Mouse (Mus musculus) ovary, postnatal 36 days (tissue): ENCODE measurements around the gene Pbrm1.

Experiments used
- DNase-seq: peaks from one replicate; pipeline ENCODE4 v3.0.0; 2022; ENCODE audit warnings: low spot score, mixed read lengths

Pbrm1 gene

DNA sequence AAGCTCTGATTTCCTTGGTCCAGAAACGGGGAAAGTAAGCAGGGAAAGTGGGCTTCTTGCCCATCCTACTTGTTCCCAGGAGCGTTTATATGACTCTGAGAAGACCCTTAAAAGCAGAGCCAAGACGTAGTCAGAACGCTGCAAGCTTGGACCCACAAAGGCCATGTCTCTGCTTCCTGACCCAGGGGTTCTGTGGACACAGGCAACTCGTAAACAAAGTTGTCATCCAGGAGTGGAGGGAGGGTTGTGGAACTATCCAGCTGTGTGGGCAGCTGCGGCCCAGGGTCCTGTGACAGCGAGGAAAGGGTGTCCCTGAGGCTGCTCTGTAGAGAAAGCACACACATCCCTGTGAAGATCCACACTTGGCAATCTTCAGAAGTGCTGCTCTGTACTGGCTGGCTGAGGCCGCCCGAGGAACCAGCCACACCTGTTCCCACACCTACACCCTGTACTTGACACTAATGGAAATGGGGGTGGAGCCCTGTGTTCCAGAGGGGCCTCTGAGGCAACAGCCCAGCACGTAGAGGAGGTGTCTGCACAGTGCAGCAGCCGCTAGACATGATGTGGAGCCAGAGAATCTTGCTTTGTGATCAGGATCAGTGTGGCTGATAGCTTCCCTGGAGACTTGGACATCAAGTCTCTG is 114.2 kb downstream of the Pbrm1 start:
- peak; percentile 2 for DNase-seq

DNA sequence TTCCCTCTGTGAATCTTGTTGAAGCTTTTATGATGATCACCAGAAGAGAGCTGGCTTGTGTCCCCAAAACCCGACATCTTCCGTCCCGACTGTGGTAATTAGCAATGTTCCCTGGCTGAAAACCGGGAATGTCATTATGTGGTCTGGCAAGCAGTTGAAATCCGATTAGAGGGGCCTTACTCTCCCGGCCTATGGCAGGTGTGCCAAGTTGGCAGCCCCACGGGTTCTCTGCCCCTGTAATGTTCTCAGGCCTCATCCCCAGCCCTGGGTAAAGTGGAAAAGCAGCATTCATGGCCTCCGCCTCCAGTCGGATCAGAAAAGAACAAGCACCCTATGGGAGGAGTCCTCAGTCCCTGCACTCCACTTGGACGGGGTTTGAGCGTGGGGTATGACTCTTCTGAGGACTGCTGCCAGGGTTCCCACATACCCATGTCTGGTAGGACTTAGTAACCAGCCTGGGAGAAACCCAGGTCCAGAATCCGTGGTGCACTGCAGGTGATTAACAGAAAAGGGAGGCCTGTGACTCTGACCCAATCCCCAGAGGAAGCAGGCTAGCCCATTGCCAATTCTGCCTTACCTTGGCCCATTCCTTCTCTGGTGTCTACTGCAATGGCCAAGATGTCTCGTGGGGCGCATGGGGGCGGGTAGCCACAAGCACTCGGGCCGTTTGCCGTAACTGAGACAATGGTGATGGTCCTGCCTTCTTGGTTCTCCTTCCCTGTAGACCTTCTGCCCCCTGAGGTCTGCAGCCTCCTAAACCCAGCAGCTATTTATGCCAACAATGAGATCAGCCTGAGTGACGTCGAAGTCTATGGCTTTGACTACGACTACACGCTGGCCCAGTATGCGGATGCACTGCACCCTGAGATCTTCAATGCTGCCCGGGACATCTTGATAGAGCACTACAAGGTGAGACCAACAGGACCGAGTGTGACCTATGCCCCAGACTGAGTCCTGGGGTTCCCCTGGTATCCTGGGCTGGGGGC is 115.4 kb downstream of the Pbrm1 start:
- DNase-seq, result peak; percentile 4

DNA sequence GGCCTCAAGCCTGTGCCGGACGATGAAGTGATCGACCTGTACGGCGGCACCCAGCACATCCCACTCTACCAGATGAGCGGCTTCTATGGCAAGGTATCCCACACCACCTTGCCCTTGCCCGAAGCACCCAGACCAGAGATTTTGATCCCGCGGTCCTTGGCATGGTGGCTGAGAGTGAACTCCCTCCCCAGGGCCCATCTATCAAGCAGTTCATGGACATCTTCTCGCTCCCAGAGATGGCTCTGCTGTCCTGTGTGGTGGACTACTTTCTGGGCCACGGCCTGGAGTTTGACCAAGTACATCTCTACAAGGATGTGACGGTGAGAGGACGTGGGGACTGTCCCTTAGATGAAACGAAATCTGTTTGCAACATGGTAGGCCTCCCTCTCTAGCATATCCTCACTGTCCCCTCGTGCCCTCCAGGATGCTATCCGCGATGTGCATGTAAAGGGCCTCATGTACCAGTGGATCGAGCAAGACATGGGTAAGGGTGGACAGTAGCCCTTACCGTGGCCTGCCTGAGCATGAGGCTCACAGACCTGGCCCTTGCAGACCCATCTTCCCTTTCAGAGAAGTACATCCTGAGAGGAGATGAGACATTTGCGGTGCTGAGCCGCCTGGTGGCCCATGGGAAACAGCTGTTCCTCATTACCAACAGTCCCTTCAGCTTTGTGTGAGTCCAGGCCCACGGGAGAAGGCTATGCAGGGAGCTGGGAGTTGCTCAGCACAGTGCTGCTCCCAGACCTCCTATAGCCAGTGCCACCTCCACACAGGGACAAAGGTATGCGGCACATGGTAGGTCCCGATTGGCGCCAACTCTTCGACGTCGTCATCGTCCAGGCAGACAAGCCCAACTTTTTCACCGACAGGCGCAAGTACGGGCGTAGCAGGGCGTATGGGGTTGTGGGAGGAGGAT is 116.8 kb downstream of the Pbrm1 start:
- DNase-seq, result peak; percentile 3

- DNase-seq, result peak; percentile 3
Observed at GRCm38 (mm10) chr14:31136411-31137280, 117.7 kb downstream of the Pbrm1 start.

DNA sequence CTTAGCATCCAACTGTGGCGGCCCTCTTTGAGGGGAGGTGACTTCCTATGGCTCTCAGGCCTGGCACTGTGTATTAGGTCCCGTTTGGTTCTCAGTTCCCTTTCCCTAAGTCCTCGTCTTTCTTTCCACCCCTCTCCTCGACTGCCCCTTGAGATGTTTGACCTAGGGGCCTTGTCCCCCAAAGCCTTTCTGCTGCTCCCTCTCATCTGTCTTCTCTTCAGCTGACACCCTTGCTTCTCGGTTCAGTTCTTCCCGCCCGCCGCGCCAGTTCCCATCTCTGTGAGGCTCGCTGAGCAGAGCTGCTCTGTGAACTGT is 118.3 kb downstream of the Pbrm1 start:
- no peak for DNase-seq

- DNase-seq, result peak; percentile 3
Observed at GRCm38 (mm10) chr14:31137791-31138190, 118.9 kb downstream of the Pbrm1 start.

GRCm38 (mm10) chr14:31138219-31138896 is 119.4 kb downstream of the Pbrm1 start:
- no peak for DNase-seq

DNA sequence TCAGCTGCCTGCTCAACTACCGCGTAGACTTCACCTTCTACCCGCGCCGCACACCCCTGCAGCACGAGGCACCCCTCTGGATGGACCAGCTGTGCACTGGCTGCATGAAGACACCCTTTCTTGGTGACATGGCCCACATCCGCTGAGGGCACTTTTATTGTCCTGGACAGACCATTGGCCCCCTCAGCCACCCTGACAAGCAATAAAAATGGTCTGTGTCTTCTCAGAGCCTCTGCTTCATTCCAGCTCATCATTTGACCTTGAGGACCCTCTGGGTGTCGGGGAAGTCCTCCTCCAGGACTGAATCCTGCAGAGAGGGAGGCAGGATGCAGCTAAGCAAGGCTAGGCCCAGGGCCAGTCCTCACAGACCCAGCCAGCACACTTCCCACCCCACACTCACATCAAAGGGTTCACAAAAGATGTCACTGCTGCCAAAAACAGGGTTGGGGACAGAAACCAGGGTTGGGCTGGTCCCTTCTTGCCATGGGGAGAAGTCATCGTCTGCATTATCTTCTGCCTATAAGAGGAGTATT is 120.0 kb downstream of the Pbrm1 start:
- DNase-seq, result peak; percentile 2

DNA sequence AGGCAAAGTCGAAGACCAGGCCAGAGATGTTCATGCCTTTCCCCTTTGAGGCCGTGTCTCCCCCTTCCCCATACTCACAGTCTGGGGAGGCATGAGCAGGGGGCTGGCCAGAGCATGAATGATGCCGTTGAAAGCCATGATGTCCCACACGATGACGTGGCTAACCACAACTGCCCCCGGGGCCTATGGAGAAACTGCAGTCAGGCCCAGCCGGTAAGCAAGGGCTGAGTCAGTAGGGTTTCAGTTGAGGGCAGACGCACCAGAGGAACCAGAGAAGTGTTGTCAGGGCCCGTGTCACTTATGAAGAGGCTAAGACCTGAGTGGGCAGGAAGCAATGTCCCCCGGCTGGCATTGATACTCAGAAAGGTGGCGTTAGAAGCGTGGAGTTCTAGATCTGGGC is 120.7 kb downstream of the Pbrm1 start:
- peak; percentile 1 for DNase-seq

DNA sequence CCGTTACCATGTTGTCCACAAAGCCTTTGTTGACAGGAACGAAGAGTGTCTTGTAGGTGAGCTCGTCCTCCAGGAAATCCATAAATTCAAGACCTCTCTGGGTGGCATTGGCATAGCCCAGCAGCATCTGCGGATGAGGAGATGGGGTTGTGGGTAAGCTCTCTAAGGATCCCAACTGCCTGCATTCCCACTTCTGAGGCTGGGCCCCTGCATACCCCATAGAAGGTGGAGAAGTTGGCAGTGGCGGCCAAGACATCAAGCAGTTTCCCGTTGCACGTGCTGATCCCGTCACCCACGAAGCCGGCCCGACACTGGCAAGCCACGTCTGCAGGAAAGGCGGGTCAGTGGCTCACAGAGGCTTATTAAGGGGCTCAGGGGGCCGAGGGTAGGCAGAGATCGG is 121.2 kb downstream of the Pbrm1 start:
- DNase-seq, result peak; percentile 2

- peak; percentile 2 for DNase-seq
Observed at GRCm38 (mm10) chr14:31141011-31141410, 122.1 kb downstream of the Pbrm1 start.

DNA sequence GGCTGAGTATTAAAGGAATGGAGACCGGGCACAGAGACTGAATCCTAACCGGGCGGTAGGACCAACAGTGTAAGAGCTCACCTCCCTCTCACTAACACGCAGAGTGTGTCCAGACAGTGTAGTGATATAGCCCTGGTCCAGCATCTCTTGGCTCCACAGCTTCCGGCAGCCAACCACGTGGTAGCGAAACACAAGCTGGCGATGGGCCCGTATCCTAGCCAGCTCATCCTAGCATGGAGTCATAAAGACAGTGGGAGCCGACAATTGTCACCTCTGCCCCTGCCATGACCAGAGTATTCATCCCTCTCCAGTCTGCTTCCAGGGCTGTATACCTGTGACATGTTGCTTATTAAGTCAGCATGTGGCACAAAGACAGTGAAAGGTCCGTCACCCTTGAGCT is 126.8 kb downstream of the Pbrm1 start:
- no peak for DNase-seq

DNA sequence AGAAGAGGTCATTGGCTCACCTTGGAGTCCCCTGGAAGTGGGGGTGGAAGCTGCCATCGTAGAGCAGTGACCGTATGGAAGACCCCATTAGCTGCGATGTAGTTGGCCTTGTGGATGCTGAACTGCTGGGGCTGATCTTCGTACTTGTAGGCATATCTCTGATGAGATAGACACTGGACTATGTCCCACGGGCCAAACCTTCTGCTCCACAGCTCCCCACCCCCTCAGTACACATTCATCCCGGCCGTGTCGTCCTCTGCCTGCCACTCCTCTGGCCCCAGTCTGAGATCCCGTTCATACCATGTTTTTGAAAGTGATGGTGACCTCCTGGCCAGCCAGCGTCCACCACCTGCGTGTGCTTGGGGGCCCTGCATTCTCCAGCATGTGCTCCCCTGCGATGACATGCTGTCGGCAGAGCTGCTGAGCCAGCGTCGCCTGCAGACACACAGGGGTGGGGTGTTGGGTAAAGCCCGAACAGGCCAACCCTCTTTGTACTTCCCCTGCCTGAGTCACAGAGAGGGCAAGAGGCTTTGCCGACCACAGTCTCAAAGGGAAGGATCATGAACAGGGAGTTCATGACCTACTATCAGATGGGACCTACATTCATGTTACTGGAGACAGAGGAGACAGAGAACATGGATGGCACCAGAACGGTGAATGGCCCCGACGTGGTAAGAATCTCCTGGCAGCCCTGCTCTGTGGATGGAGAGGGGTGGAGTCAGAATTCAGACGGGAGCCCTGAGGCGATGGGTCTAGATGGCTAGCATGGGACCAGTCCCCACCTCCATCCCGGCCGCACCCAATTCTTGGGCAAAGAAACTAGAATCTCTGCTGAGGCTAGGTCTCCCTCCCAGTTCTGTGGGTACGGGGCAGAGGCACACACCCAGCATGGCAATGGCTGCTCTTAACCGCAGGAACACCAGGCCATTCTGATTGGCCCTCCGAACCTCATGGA is 141.5 kb downstream of the Pbrm1 start:
- DNase-seq, result no peak

- no peak for DNase-seq
Observed at GRCm38 (mm10) chr14:31161191-31161590, 142.3 kb downstream of the Pbrm1 start.

GRCm38 (mm10) chr14:31161638-31162037 is 142.7 kb downstream of the Pbrm1 start:
- no peak for DNase-seq

DNA sequence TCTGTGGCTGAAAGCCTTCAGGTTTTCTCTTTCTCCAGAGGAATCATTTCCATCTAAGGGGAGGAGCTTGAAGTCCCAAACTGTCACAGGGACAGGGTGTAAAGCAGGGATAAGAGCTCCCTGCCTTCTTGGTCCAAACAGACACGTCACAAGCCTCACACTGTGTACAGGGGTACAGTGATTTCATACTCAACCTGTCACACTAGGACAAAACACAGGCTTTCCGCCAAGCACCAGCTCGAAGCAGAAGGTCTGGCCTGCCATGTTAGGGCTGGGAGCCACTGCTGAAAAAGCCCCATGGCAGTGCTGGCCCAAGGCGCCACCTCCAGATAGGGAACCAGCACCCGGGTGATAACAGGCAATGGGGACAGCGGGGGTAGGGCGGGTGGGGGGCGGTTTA is 145.1 kb downstream of the Pbrm1 start:
- DNase-seq, result no peak

- DNase-seq, result no peak
Observed at GRCm38 (mm10) chr14:31165010-31165409, 146.1 kb downstream of the Pbrm1 start.

DNA sequence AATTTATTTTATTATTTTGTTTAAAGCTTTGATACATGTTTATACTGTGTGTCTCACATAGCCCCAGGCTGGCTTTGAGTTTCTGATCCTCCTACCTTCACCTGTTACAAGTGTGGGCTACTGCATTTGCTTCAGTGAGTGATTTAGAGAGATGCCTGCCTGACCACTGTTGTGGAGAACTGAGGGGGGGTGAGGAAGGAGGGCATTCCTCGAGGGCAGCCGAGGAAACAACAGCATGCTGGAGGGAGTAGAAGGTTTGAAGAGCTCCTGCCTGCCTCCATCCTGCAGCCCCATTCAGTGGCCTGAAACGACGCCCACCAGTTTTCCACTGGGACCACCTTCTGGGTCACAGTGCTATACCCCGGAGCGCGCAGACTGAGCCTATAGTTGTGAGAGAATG is 146.5 kb downstream of the Pbrm1 start:
- DNase-seq, result no peak

DNA sequence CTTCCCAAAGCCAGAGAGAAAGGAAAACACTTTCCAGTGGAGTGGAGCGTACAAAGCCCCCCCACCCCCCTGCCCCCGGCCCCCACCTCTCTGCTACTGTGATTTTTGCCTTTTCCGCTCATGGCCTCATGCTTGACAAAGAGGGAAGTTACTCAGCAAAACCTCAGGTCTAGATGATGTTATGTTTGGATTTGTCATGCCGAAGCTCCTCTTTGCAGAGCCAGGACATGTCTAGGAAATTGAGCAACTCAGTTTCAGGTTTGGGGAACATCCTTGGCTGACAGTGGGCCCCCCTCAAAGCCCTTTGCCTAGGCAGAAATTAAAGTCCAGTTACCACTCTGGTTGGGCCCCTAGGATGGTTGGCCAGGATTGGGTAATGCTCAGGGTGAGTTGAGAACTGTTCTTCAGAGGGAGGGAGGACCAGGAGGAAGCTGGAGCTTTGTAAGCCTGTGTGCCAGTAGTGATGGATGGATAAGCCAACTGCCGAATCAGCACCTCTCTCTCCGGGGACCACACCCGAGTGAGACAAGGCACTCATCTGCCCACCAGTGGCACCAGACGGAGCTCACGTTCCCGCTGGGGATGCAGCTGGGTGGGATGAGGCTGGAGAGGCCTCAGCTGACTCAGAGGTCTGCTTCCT is 147.2 kb downstream of the Pbrm1 start:
- DNase-seq, result no peak
